Mouse (Mus musculus) G1E (cell line): ENCODE data around the gene Iglon5. TPM values are rescaled to one million over a fixed set of nuclear protein-coding genes. Genes with fewer than 3 reads are reported as not detected.

ENCODE experiments used
- ATAC-seq: 2 replicates; pipeline ENCODE4 v1.8.0; 2016; ENCODE audit warnings: mild to moderate bottlenecking; ENCODE audit not compliant: insufficient number of reproducible peaks, poor library complexity, low FRiP score, severe bottlenecking; ENCODE audit errors: extremely low read depth
- DNase-seq: peaks from one replicate; pipeline ENCODE4 v3.0.0; 2012; ENCODE audit warnings: low spot score
- H3K27me3 ChIP-seq: 2 replicates; pipeline ENCODE4 v1.6.1; 2012; ENCODE audit warnings: mild to moderate bottlenecking, low read length, inconsistent platforms; ENCODE audit not compliant: insufficient read depth
- H3K36me3 ChIP-seq: replicated peaks from 2 replicates; pipeline ENCODE3; 2012; ENCODE audit warnings: mild to moderate bottlenecking, inconsistent platforms
- H3K4me1 ChIP-seq: 2 replicates; pipeline ENCODE4 v1.6.1; 2012; ENCODE audit warnings: low read depth, low read length, inconsistent platforms, mixed read lengths; ENCODE audit not compliant: insufficient read depth
- H3K4me3 ChIP-seq: 2 replicates; pipeline ENCODE4 v1.5.1; 2012; ENCODE audit warnings: low read depth, mild to moderate bottlenecking, inconsistent platforms, low read length, moderate library complexity, mixed read lengths
- H3K9me3 ChIP-seq: replicated peaks from 2 replicates; pipeline ENCODE4 v1.6.1; 2012; ENCODE audit warnings: inconsistent platforms
- CTCF ChIP-seq: IDR thresholded peaks from 2 replicates; pipeline ENCODE4 v1.5.1; 2012; ENCODE audit warnings: low read depth, low read length, inconsistent platforms, mixed read lengths
- GATA1 ChIP-seq: IDR thresholded peaks from 2 replicates; pipeline ENCODE4 v1.6.1; 2012; ENCODE audit warnings: borderline replicate concordance, low read length, inconsistent platforms, mixed read lengths
- GATA2 ChIP-seq: IDR thresholded peaks from 2 replicates; pipeline ENCODE4 v1.6.1; 2012; ENCODE audit warnings: low read depth, low read length, inconsistent platforms, borderline replicate concordance
- POLR2AphosphoS5 ChIP-seq: IDR thresholded peaks from 2 replicates; pipeline ENCODE4 v1.6.1; 2012; ENCODE audit warnings: low read depth, low read length, inconsistent platforms; ENCODE audit not compliant: insufficient replicate concordance
- TAL1 ChIP-seq: conservative IDR thresholded peaks from 2 replicates; pipeline ENCODE4 v1.6.1; 2012; ENCODE audit warnings: low read depth, low read length, inconsistent platforms, mixed read lengths
- polyA plus RNA-seq: library from polyadenylated mRNA; stranded (reverse); fragments of >175 nt; gene quantifications from 2 replicates; pipeline ENCODE4 v1.2.3, GENCODE M21; 2012
- total RNA-seq, 2 experiments: library from RNA; stranded (forward) in 1 of 2; stranded (reverse) in 1 of 2; fragments of 200-1000 nt in 1 of 2; fragments of >200 nt in 1 of 2; fragmentation: Nextera tagmentation in 1 of 2; gene quantifications; 2 replicates each; pipeline ENCODE4 v1.2.3; 2014 to 2017

Gene Iglon5
- total and polyA plus RNA-seq, 3 experiments, result 0.05 TPM; not detected in 2

GRCm38 (mm10) chr7:43488646-43489045 is 1.2 kb downstream of the Iglon5 start:
- Histone ChIP-seq H3K36me3 (no peaks in the 10 kb centered on the region), H3K27me3 (no peaks in the 10 kb centered on the region), H3K9me3 (no peaks in the 10 kb centered on the region), H3K4me1 (no peaks in the 10 kb centered on the region), H3K4me3 (no peak overlapping the region)
- ATAC-seq (no peak), DNase-seq (no peak)
- TF ChIP-seq GATA1, result no peak
- TF ChIP-seq CTCF, result no peak
- no peak for TF ChIP-seq TAL1
- TF ChIP-seq GATA2, result no peak
- no peak for TF ChIP-seq POLR2AphosphoS5

- Histone ChIP-seq H3K27me3 (peaks cover 2% of the 10 kb centered on the region; the same call in 1 of the 2 replicates), H3K4me3 (no peak overlapping the region), H3K9me3 (no peaks in the 10 kb centered on the region), H3K4me1 (no peaks in the 10 kb centered on the region), H3K36me3 (no peaks in the 10 kb centered on the region)
- no peak for DNase-seq
- TF ChIP-seq GATA1, result no peak
- no peak for TF ChIP-seq CTCF
- TF ChIP-seq POLR2AphosphoS5, result no peak
- TF ChIP-seq TAL1, result no peak
- no peak for TF ChIP-seq GATA2
- ATAC-seq, result no peak
Measured at GRCm38 (mm10) chr7:43483236-43483635, 6.6 kb downstream of the Iglon5 start.

- Histone ChIP-seq H3K27me3 (peaks cover 2% of the 10 kb centered on the region; the same call in 1 of the 2 replicates), H3K4me3 (no peak overlapping the region), H3K9me3 (no peaks in the 10 kb centered on the region), H3K4me1 (no peaks in the 10 kb centered on the region), H3K36me3 (no peaks in the 10 kb centered on the region)
- DNase-seq (no peak), ATAC-seq (no peak)
- TF ChIP-seq POLR2AphosphoS5 (no peak), GATA1 (no peak), CTCF (no peak), TAL1 (no peak), GATA2 (no peak)
Measured at GRCm38 (mm10) chr7:43482090-43482716, 7.7 kb downstream of the Iglon5 start.

DNA sequence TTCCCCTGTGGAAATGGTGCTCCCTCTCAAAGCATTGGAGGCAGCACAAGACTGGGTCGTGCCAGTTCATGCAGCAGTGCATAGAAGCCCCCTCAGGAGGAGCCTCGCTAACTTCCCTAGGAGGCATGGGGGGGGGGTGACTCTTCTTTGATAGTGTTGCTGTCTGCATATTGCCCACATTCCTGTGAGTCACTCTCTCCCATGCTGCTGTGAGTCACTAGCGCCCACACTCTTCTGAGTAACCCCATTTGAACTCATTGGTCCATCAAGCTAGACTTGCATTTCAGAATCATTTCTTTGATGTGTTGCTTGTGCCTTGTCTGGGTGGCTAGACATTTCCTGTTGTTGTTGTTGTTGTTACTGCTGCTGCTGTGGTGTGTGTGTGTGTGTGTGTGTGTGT is 8.7 kb downstream of the Iglon5 start:
- Histone ChIP-seq H3K9me3 (no peaks in the 10 kb centered on the region), H3K27me3 (peaks cover 2% of the 10 kb centered on the region; the same call in 1 of the 2 replicates), H3K36me3 (no peaks in the 10 kb centered on the region), H3K4me3 (no peak overlapping the region), H3K4me1 (no peaks in the 10 kb centered on the region)
- DNase-seq, result no peak
- ATAC-seq, result no peak
- TF ChIP-seq GATA1 (no peak), CTCF (no peak), TAL1 (no peak), GATA2 (no peak), POLR2AphosphoS5 (no peak)

DNA sequence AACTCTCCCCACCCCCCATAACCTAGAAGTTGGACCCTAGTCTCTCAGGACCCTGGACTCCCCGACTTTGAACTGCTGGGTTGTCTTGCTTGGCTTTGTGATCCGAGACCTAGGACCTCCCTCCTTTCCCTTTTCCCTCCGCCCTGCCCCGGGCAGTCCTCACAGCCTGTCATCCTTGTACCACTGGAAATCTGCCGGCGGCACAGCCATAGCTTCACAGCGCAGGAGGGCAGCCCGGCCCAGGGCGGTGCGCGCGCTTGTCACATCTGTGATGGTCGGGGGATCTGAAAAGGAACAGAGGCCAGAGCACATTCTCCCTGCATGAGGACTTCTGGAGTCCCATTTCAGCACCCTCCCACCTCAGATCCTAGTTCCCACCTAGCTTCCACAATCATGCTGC is 13.5 kb downstream of the Iglon5 start:
- ATAC-seq, result no peak
- DNase-seq, result no peak
- no peaks in the 10 kb centered on the region for H3K36me3 ChIP-seq
- TF ChIP-seq CTCF, result no peak
- TF ChIP-seq GATA1, result no peak
- no peak for TF ChIP-seq TAL1
- TF ChIP-seq GATA2, result no peak
- H3K4me3 ChIP-seq, result no peak overlapping the region
- H3K4me1 ChIP-seq, result no peaks in the 10 kb centered on the region
- H3K9me3 ChIP-seq, result no peaks in the 10 kb centered on the region
- peaks cover 6% of the 10 kb centered on the region; the same call in 1 of the 2 replicates for H3K27me3 ChIP-seq

DNA sequence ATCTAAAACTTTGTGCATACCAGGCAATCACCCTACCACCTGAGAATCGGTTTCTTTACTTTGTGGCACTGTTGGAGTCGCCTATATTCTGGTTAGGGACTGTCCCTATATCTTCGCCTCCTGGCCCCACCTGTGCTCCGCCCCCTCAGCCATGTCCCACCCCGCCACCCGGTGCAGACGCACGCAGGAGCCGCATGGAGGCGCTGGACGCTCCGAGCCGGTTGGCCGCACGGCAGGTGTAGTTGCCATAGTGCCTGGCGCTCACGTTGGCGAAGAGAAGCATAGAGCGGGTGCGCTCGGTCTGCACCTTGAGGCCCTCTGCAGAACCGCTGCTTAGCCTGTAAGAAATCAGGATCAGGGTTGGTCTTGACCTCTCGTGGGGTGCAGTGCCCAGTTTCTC is 14.2 kb downstream of the Iglon5 start:
- no peak for DNase-seq
- Histone ChIP-seq H3K27me3 (peaks cover 7% of the 10 kb centered on the region; the same call in 1 of the 2 replicates), H3K4me3 (no peak overlapping the region), H3K36me3 (no peaks in the 10 kb centered on the region), H3K4me1 (no peaks in the 10 kb centered on the region), H3K9me3 (no peaks in the 10 kb centered on the region)
- ATAC-seq, result no peak
- TF ChIP-seq GATA2 (no peak), POLR2AphosphoS5 (no peak), CTCF (no peak), TAL1 (no peak), GATA1 (no peak)
